Mouse (Mus musculus) lung, adult 10 weeks (tissue): Measurements from ENCODE around the gene Tmem43. TPM values are rescaled to one million over a fixed set of nuclear protein-coding genes. Genes with fewer than 3 reads are reported as not detected.

Source experiments
- polyA plus RNA-seq: library from polyadenylated mRNA; stranded (reverse); fragments of 350-450 nt; fragmentation: Illumina TruSeq; extraction: RNeasy Lipid Tissue Mini Kit (QIAGEN cat#74804); gene quantifications from one replicate; pipeline ENCODE4 v1.2.3, GENCODE M21; 2014; ENCODE audit warnings: low read depth, low replicate concordance; ENCODE audit not compliant: insufficient read depth

Tmem43 gene
- 45.3 TPM for polyA plus RNA-seq

DNA sequence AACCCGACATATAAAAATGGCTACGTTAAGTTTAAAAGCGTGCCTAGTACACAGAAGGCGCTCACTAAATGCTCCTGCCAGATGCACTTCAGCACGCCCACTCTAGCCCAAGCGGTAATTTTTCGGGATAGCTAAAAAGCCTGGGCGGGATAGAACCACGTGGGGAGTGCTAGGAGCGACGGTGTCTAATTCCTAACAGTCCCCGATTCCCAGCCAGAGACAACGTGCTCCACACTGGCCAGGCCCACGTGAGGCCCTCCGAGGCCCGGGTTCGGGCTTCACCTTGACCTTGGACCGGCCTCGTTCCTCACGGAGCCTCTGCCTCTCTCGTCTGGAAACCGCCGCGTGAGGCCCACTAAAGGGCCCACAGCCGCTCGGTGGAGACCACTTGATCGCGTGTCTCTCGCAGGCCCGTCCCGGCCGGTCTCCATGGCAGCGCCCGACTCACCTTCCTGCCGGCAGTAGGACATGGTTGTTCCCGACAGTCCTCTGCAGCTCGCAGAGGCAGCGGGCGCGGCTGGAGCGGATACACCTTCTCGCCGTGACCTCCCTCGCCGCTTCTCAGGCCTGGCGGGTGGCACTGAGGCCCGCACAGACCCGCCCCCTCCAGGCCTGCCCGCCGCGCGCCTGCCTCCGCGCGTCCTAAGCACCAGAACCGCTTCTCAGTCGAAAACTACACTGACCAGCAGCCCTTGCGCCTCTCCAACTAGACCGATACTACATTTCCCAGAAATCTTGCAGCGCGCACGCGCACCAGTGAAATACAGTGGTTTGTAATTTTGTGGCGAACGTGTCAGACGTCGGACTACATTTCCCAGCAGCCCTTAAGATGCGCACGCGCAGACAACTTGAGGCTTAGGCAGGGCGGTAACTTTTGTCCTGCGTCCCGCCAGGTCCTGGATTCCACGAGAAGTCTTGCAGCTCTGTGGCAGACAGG lies at the start of gene Tmem43, which contains the start of gene Chchd4:
Gene Tmem43, plus strand, starts transcription at position 836 of the 937 bp plus-strand sequence.
Gene Chchd4, minus strand, starts transcription at position 679 of the 937 bp plus-strand sequence.

DNA sequence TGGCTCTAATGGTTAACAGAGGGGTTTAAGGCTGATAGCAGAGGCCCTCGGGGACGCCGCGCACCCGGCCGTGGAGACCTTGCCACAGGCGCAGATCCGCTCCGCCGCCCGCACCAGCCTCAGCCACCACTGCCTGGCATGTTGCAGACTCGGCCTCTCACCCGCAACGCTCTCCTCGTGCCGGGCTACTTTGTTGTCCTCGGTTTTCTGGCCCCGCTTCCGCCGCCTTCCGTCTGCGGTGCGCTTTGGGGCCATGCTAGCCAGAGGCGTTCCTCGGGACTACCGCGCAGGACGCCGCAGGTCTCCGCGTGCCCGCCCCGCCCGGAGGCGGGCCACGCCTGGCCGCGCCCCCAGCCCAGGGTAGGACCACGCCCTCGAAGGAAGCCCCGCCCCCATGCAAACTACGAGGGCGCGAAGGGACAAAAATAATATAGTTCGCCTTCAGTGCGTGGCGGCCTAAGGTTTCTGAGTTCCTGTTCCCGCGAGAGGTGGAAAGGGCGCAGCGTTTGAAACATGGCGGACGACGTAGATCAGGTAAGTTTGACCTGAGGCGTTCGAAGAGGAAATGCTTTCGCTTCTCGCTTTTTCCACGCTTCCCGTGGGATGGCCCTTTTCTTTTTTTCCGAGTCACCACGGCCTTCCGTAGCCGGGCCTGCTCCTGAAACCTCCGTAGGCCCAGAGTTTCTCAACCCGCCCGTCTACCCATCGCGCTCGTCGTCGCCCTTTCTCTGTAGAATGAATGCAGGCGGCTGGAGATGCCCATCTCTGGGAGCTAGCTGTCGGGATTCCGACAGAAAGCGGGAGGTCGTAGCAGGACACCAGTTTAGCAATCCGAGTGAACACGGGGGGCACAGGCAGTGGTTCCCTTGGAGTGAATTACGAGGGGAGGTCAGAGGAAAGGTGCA lies 42.3 kb downstream of the Tmem43 start, which contains the start of the genes Xpc and Lsm3:
Gene Xpc, minus strand, starts transcription at position 344 of the 905 bp plus-strand sequence.
Gene Lsm3, plus strand, starts transcription at position 384 of the 905 bp plus-strand sequence.

Other genes starting within 250 kb of the Tmem43 start
- gene Wnt7a, start 62.3 kb upstream of the Tmem43 start, polyA plus RNA-seq, result 4.6 TPM
- 10.9 TPM for gene Chchd4, start 157 bp upstream of the Tmem43 start, polyA plus RNA-seq
- 14.0 TPM for gene Xpc, start 42.2 kb downstream of the Tmem43 start, polyA plus RNA-seq
- 69.8 TPM for gene Lsm3, start 42.2 kb downstream of the Tmem43 start, polyA plus RNA-seq
- gene Slc6a6, start 210.3 kb downstream of the Tmem43 start, polyA plus RNA-seq, result 18.1 TPM